Mouse (Mus musculus) liver, embryonic 14.5 days (tissue): ENCODE results near the gene Slc22a15. TPM values are rescaled to one million over a fixed set of nuclear protein-coding genes. Genes with fewer than 3 reads are reported as not detected.

Experiments used
- ATAC-seq: fragments of 200-750 bp; cut with Nextera tagmentation; 2 replicates; pipeline ENCODE4 v1.8.0; 2017; ENCODE audit warnings: moderate number of reproducible peaks, mild to moderate bottlenecking, moderate library complexity; ENCODE audit not compliant: insufficient read depth
- DNase-seq, 3 experiments: peaks; one replicate each; pipeline ENCODE4 v3.0.0-alpha.2; 2012 to 2013; ENCODE audit warnings: low read depth in 3 of 3, low spot score in 3 of 3
- H3K27ac ChIP-seq: fragments of 300-500 bp; sonication (generic); 2 replicates; pipeline ENCODE4 v1.5.1; 2014; ENCODE audit warnings: moderate library complexity, mild to moderate bottlenecking, control low read depth, inconsistent platforms
- H3K27me3 ChIP-seq: fragments of 300-500 bp; sonication (generic); 2 replicates; pipeline ENCODE4 v1.6.1; 2014; ENCODE audit warnings: mild to moderate bottlenecking, low read length, moderate library complexity; ENCODE audit not compliant: control insufficient read depth, insufficient read depth
- H3K36me3 ChIP-seq: fragments of 300-500 bp; sonication (generic); replicated peaks from 2 replicates; pipeline ENCODE4 v1.6.1; 2014; ENCODE audit warnings: low read depth; ENCODE audit not compliant: control insufficient read depth, insufficient read depth
- H3K4me1 ChIP-seq, 2 experiments: fragments of 200-500 bp in 1 of 2; fragments of 300-500 bp in 1 of 2; sonication (generic) in 1 of 2; replicated peaks; 2 replicates each; pipeline ENCODE4 v1.6.1; 2012 to 2014; ENCODE audit warnings: antibody characterized with exemption in 1 of 2, inconsistent platforms in 1 of 2, low read length in 1 of 2; ENCODE audit not compliant: control insufficient read depth in 2 of 2, insufficient read depth in 2 of 2
- H3K4me2 ChIP-seq: fragments of 300-500 bp; sonication (generic); 2 replicates; pipeline ENCODE4 v1.6.1; 2014; ENCODE audit warnings: low read depth, mild to moderate bottlenecking, control low read depth, moderate library complexity
- H3K4me3 ChIP-seq, 2 experiments: fragments of 200-500 bp in 1 of 2; fragments of 300-500 bp in 1 of 2; sonication (generic) in 1 of 2; 2 replicates each; pipeline ENCODE4 v1.5.1; 2012 to 2014; ENCODE audit warnings: low read depth in 2 of 2, low read length in 2 of 2, mild to moderate bottlenecking in 2 of 2, control low read depth in 1 of 2, inconsistent platforms in 1 of 2, moderate library complexity in 1 of 2; ENCODE audit not compliant: insufficient read depth in 1 of 2
- H3K9ac ChIP-seq: fragments of 300-500 bp; sonication (generic); replicated peaks from 2 replicates; pipeline ENCODE4 v1.6.1; 2014; ENCODE audit warnings: mild to moderate bottlenecking, control low read depth, moderate library complexity
- H3K9me3 ChIP-seq: fragments of 300-500 bp; sonication (generic); 2 replicates; pipeline ENCODE4 v1.6.1; 2016; ENCODE audit warnings: low read length, mixed read lengths; ENCODE audit not compliant: control insufficient read depth
- CTCF ChIP-seq: IDR thresholded peaks from 2 replicates; pipeline ENCODE4 v1.5.1; 2016; ENCODE audit warnings: antibody characterized with exemption, low read depth, control low read depth
- EP300 ChIP-seq: IDR thresholded peaks from 2 replicates; pipeline ENCODE4 v1.6.1; 2016; ENCODE audit warnings: antibody characterized with exemption, low read depth
- WGBS: fragments of 180-500 bp; shearing (Covaris S2); extraction: QIAGEN DNeasy Blood & Tissue Kit; methylation state at CpG from one replicate; pipeline ENCODE4 v1.1.7; 2014; ENCODE audit not compliant: insufficient replicate concordance; 5-methylcytosine and 5-hydroxymethylcytosine counted together
- polyA plus RNA-seq, 2 experiments: library from polyadenylated mRNA; depleted of rRNA in 1 of 2; stranded (reverse) in 1 of 2; unstranded in 1 of 2; fragments of >200 nt; fragmentation: Nextera tagmentation in 1 of 2; extraction: Ambion mirVana in 1 of 2; gene quantifications; 2 replicates each; pipeline versions ENCODE4 v1.2.1 to v1.2.3; 2012 to 2014

The Slc22a15 gene
- polyA plus RNA-seq, 2 experiments: 1.3 to 1.7 TPM

GRCm38 (mm10) chr3:101897377-101897974 lies 26.8 kb downstream of the Slc22a15 start:
- no peaks in the 10 kb centered on the region for H3K36me3 ChIP-seq
- no peaks in the 10 kb centered on the region for H3K27me3 ChIP-seq
- DNase-seq (no peak), ATAC-seq (no peak)
- WGBS: 77% methylated on average over 15 of the region's 15 CpGs
- no peaks in the 10 kb centered on the region for H3K4me1 ChIP-seq
- H3K4me2 ChIP-seq: no peak overlapping the region
- TF ChIP-seq EP300: no peak
- no peak for TF ChIP-seq CTCF
- no peaks in the 10 kb centered on the region for H3K9me3 ChIP-seq
- H3K27ac ChIP-seq: no peak overlapping the region
- H3K4me3 ChIP-seq: no peak overlapping the region
- no peak overlapping the region for H3K9ac ChIP-seq

GRCm38 (mm10) chr3:101896893-101897292 lies 27.4 kb downstream of the Slc22a15 start:
- WGBS: 31% methylated on average over 9 of the region's 9 CpGs
- ATAC-seq (no peak), DNase-seq (peak; percentile 27 to 41 (median 33))

GRCm38 (mm10) chr3:101895376-101895910 lies 28.8 kb downstream of the Slc22a15 start:
- Histone ChIP-seq H3K9ac (no peak overlapping the region), H3K9me3 (no peaks in the 10 kb centered on the region), H3K4me1 (no peaks in the 10 kb centered on the region), H3K36me3 (no peaks in the 10 kb centered on the region), H3K4me2 (no peak overlapping the region), H3K4me3 (no peak overlapping the region), H3K27me3 (no peaks in the 10 kb centered on the region), H3K27ac (no peak overlapping the region)
- ATAC-seq (no peak), DNase-seq (no peak)
- 64% methylated on average over 7 of the region's 7 CpGs for WGBS
- no peak for TF ChIP-seq EP300
- TF ChIP-seq CTCF: no peak

More at GRCm38 (mm10) chr3:101896893-101897292, 27.4 kb downstream of the Slc22a15 start:
- H3K9me3 ChIP-seq: no peaks in the 10 kb centered on the region
- H3K9ac ChIP-seq: no peak overlapping the region
- H3K27ac ChIP-seq: no peak overlapping the region
- H3K4me3 ChIP-seq: no peak overlapping the region
- no peaks in the 10 kb centered on the region for H3K4me1 ChIP-seq
- TF ChIP-seq EP300 (no peak), CTCF (peak; percentile 85)
- H3K4me2 ChIP-seq: no peak overlapping the region
- H3K36me3 ChIP-seq: no peaks in the 10 kb centered on the region
- H3K27me3 ChIP-seq: no peaks in the 10 kb centered on the region

- 74% methylated on average over 3 of the region's 3 CpGs for WGBS
- Histone ChIP-seq H3K36me3 (no peaks in the 10 kb centered on the region), H3K4me2 (no peak overlapping the region), H3K4me3 (no peak overlapping the region), H3K9me3 (no peaks in the 10 kb centered on the region), H3K27me3 (no peaks in the 10 kb centered on the region), H3K27ac (no peak overlapping the region), H3K4me1 (no peaks in the 10 kb centered on the region), H3K9ac (no peak overlapping the region)
- DNase-seq (no peak), ATAC-seq (no peak)
- no peak for TF ChIP-seq EP300
- TF ChIP-seq CTCF: no peak
These were observed 38.7 kb downstream of the Slc22a15 start for GRCm38 (mm10) chr3:101885591-101885990.

GRCm38 (mm10) chr3:101885041-101885440 lies 39.2 kb downstream of the Slc22a15 start:
- H3K9ac ChIP-seq: no peak overlapping the region
- H3K27ac ChIP-seq: no peak overlapping the region
- H3K9me3 ChIP-seq: no peaks in the 10 kb centered on the region
- WGBS: 68% methylated on average over 4 of the region's 4 CpGs
- no peak overlapping the region for H3K4me3 ChIP-seq
- no peaks in the 10 kb centered on the region for H3K4me1 ChIP-seq
- ATAC-seq (no peak), DNase-seq (no peak)
- no peak overlapping the region for H3K4me2 ChIP-seq
- no peaks in the 10 kb centered on the region for H3K36me3 ChIP-seq
- TF ChIP-seq EP300 (no peak), CTCF (no peak)
- H3K27me3 ChIP-seq: no peaks in the 10 kb centered on the region
